Mouse (Mus musculus): ENCODE measurements at regions not wholly inside any gene's neighbourhood (a gene's known extent, or its start where the extent isn't known, plus 50 kb on each side); places are given as distances from the start of the nearest gene placed in this dataset.

DNA sequence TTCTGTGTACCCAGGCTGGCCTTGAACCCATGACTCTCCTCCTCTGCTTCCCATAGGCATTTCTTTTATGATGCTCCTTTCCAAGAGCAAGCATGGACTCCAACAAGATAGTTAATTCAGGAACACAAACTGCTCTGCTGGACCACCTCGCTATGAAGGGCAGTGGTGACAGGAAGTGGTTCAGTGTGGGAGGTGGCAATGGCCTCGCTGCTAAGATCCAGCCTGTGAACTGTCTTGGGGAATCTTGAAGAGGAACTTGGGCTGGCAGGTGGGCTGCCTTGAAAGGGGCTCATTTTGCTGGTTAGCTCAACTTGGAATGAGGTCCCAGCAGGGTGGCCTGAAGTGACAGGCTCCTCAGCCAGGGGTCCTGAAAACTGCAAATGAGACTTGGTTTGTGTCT, 72.4 kb upstream of the Hpcal1 start:
- TF ChIP-seq EP300 (IDR thresholded peaks at IDR 0.05; ENCODE audit: low read depth) (no peak), CTCF (IDR thresholded peaks at IDR 0.05; ENCODE audit: low read depth) (no peak)
